Mouse (Mus musculus) retina, postnatal 7 days (tissue): ENCODE measurements around the gene Prdm13.

Experiments used
- DNase-seq: peaks from one replicate; pipeline ENCODE4 v3.0.0-alpha.2; 2012; ENCODE audit warnings: low read depth, low spot score

Prdm13 gene

GRCm38 (mm10) chr4:21685595-21686091 is at the start of gene Prdm13:
Gene Prdm13 (minus strand): TSS chr4:21685963.
- DNase-seq, result no peak

- DNase-seq, result peak; percentile 80
Measured at GRCm38 (mm10) chr4:21727615-21728165, 41.9 kb upstream of the Prdm13 start, which contains the start of gene Ccnc. Gene Ccnc (plus strand): TSS chr4:21727701.

GRCm38 (mm10) chr4:21726912-21727614 is 41.3 kb upstream of the Prdm13 start:
- DNase-seq, result peak; percentile 21

- no peak for DNase-seq
Measured at GRCm38 (mm10) chr4:21722752-21723334, 37.1 kb upstream of the Prdm13 start.

GRCm38 (mm10) chr4:21712147-21712546 is 26.4 kb upstream of the Prdm13 start:
- DNase-seq, result peak; percentile 25

GRCm38 (mm10) chr4:21705046-21705445 is 19.3 kb upstream of the Prdm13 start:
- no peak for DNase-seq

GRCm38 (mm10) chr4:21695638-21696254 is 10.0 kb upstream of the Prdm13 start:
- no peak for DNase-seq

- no peak for DNase-seq
Measured at GRCm38 (mm10) chr4:21690221-21690620, 4.5 kb upstream of the Prdm13 start.

- DNase-seq, result no peak
Measured at GRCm38 (mm10) chr4:21689492-21689941, 3.8 kb upstream of the Prdm13 start.

- no peak for DNase-seq
Measured at GRCm38 (mm10) chr4:21688703-21689200, 3.0 kb upstream of the Prdm13 start.

- DNase-seq, result no peak
Measured at GRCm38 (mm10) chr4:21687783-21688702, 2.3 kb upstream of the Prdm13 start.

- no peak for DNase-seq
Measured at GRCm38 (mm10) chr4:21686934-21687333, 1.2 kb upstream of the Prdm13 start.

- no peak for DNase-seq
Measured at GRCm38 (mm10) chr4:21686416-21686815, 653 bp upstream of the Prdm13 start.

- no peak for DNase-seq
Measured at GRCm38 (mm10) chr4:21684341-21684970, 1.3 kb downstream of the Prdm13 start.

- DNase-seq, result no peak
Measured at GRCm38 (mm10) chr4:21682421-21683150, 3.2 kb downstream of the Prdm13 start.

GRCm38 (mm10) chr4:21680971-21681370 is 4.8 kb downstream of the Prdm13 start:
- no peak for DNase-seq

GRCm38 (mm10) chr4:21679624-21680480 is 5.9 kb downstream of the Prdm13 start:
- DNase-seq, result no peak

- DNase-seq, result no peak
Measured at GRCm38 (mm10) chr4:21678975-21679623, 6.7 kb downstream of the Prdm13 start.
